Mouse (Mus musculus) limb, embryonic 11.5 days (tissue): ENCODE measurements at regions not wholly inside any gene's neighbourhood (a gene's known extent, or its start where the extent isn't known, plus 50 kb on each side); places are given as distances from the start of the nearest gene placed in this dataset.
A peak's percentile ranks its signal among the peaks of the same experiment; 100 is the strongest.

ENCODE experiments used
- ATAC-seq: fragments of 200-750 bp; cut with Nextera tagmentation; 2 replicates; pipeline ENCODE4 v1.8.0; 2017; ENCODE audit warnings: low read depth; ENCODE audit not compliant: insufficient number of reproducible peaks, low FRiP score, low TSS enrichment
- DNase-seq: peaks from one replicate; pipeline ENCODE4 v3.0.0-alpha.2; 2015; ENCODE audit warnings: low spot score
- H3K27ac ChIP-seq: fragments of 300-500 bp; sonication (generic); replicated peaks from 2 replicates; pipeline ENCODE4 v1.5.1; 2014; ENCODE audit warnings: low read depth, mild to moderate bottlenecking, low read length
- H3K27me3 ChIP-seq: fragments of 300-500 bp; sonication (generic); 2 replicates; pipeline ENCODE4 v1.6.1; 2014; ENCODE audit warnings: mild to moderate bottlenecking, low read length, mixed read lengths; ENCODE audit not compliant: control insufficient read depth, insufficient read depth
- H3K36me3 ChIP-seq: fragments of 300-500 bp; sonication (generic); 2 replicates; pipeline ENCODE4 v1.6.1; 2014; ENCODE audit warnings: mild to moderate bottlenecking, low read length, moderate library complexity, mixed read lengths; ENCODE audit not compliant: control insufficient read depth, insufficient read depth
- H3K4me1 ChIP-seq: fragments of 300-500 bp; sonication (generic); 2 replicates; pipeline ENCODE4 v1.6.1; 2014; ENCODE audit warnings: low read length, mixed read lengths; ENCODE audit not compliant: control insufficient read depth, insufficient read depth
- H3K4me2 ChIP-seq: fragments of 300-500 bp; sonication (generic); 2 replicates; pipeline ENCODE4 v1.6.1; 2014; ENCODE audit warnings: low read depth, mild to moderate bottlenecking, moderate library complexity; ENCODE audit not compliant: severe bottlenecking
- H3K4me3 ChIP-seq: fragments of 300-500 bp; sonication (generic); 2 replicates; pipeline ENCODE4 v1.5.1; 2014; ENCODE audit warnings: low read depth, low read length
- H3K9ac ChIP-seq: fragments of 300-500 bp; sonication (generic); 2 replicates; pipeline ENCODE4 v1.6.1; 2014; ENCODE audit warnings: mild to moderate bottlenecking, low read length
- H3K9me3 ChIP-seq: fragments of 300-500 bp; sonication (generic); 2 replicates; pipeline ENCODE4 v1.6.1; 2016; ENCODE audit warnings: low read length; ENCODE audit not compliant: control insufficient read depth
- WGBS: fragments of 180-500 bp; shearing (Covaris S2); extraction: QIAGEN DNeasy Blood & Tissue Kit; methylation state at CpG from one replicate; pipeline ENCODE4 v1.1.7; 2014; 5-methylcytosine and 5-hydroxymethylcytosine counted together

DNA sequence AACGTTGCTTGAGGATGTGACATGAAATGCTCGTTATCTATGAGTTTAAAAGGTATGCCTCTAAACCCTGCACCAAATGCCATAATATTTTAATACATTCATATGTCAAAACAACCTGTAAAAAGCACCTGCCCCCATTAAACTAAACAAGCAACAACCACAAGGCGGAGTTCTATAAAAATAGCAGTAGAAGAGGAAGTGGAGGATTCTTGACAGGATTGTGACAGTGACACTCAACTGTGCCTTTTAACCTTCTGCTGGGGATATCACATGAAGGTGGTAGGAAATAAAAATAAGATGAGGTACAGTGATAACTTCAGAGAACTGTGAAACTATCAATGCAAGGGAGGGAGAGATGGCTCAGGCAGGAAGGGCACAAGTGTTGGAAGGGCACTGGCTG, 58.6 kb upstream of the Dbx2 start:
- H3K27me3 ChIP-seq = no peaks in the 10 kb centered on the region
- no peaks in the 10 kb centered on the region for H3K36me3 ChIP-seq
- no peak overlapping the region for H3K4me3 ChIP-seq
- no peak overlapping the region for H3K4me2 ChIP-seq
- WGBS = 77% methylated on average over 3 of the region's 3 CpGs
- no peak overlapping the region for H3K27ac ChIP-seq
- no peaks in the 10 kb centered on the region for H3K9me3 ChIP-seq
- DNase-seq = no peak
- no peak for ATAC-seq
- no peak overlapping the region for H3K9ac ChIP-seq
- no peaks in the 10 kb centered on the region for H3K4me1 ChIP-seq

DNA sequence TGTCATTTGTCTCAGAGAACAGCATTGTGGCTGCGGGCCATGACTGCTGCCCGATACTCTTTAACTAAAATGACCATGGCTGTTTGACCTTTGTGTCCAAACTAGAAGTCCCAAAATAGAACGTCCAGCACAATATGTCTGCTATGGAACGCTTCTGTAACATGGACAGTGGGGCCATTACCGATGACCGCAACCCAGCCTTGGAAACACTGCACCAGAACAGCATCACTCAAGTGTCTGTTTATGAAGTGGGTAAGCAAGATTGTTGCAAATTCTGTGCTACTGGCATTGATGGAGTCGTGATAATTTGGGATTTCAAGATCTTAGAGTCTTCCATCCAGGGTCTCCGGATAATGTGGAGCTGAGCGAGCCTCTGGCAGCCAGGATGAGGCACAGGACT, 60.2 kb upstream of the Dbx2 start:
- Histone ChIP-seq H3K27me3 (no peaks in the 10 kb centered on the region), H3K4me3 (no peak overlapping the region), H3K9ac (no peak overlapping the region), H3K9me3 (no peaks in the 10 kb centered on the region), H3K4me1 (no peaks in the 10 kb centered on the region), H3K27ac (no peak overlapping the region), H3K36me3 (no peaks in the 10 kb centered on the region), H3K4me2 (no peak overlapping the region)
- DNase-seq (no peak), ATAC-seq (no peak)
- 91% methylated on average over 9 of the region's 9 CpGs for WGBS

DNA sequence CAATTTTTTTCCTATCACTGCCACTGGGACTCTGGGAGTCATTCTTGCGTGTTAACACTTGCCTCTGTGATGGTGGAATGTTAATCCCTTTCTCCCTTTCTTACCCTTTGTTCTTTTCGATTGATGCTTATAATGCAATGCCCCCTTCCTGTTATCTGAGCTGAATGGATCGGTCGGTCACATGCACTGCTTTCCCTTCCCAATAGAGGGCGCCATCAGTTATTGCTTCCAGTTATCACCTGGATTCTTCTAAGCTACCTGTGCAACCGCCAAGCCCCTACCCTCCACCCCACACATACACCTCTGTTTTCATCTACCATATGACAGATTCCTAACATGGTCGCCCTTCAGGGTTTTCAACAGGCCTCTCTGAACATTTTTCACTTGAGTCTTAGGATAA, 66.9 kb upstream of the Ano6 start:
- H3K4me2 ChIP-seq = no peak overlapping the region
- no peak overlapping the region for H3K4me3 ChIP-seq
- ATAC-seq = no peak
- 0 out of 2 replicates have a peak, but pooled peaks cover 2% of the 10 kb centered on the region for H3K4me1 ChIP-seq
- no peak overlapping the region for H3K27ac ChIP-seq
- H3K36me3 ChIP-seq = no peaks in the 10 kb centered on the region
- no peak overlapping the region for H3K9ac ChIP-seq
- no peak for DNase-seq
- no peaks in the 10 kb centered on the region for H3K27me3 ChIP-seq
- WGBS = 49% methylated on average over 7 of the region's 7 CpGs
- no peaks in the 10 kb centered on the region for H3K9me3 ChIP-seq

DNA sequence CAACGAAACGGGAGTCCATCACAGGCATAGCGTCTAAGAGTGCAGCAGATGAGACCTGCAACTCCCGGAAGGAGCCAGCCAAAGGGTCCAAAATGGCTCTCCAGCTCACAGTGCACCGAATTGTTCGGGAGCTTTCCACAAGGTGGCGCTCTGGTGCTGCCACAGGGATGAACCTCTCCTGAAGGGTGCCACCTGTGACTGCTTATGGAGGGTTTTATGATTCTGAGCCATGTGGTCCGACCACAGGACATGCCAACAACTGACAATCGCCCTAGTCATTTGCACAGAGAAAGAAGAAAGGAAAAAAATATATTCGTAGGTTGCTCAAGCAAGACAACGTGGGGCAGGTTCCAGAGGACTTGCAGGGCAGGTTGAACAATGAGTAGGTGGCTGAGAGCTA, 64.8 kb upstream of the Ano6 start:
- no peak overlapping the region for H3K27ac ChIP-seq
- no peak overlapping the region for H3K4me2 ChIP-seq
- H3K4me3 ChIP-seq = no peak overlapping the region
- H3K9me3 ChIP-seq = no peaks in the 10 kb centered on the region
- DNase-seq (peak; percentile 87), ATAC-seq (0 out of 2 replicates have a peak, but pooled peaks have one; percentile 51)
- no peaks in the 10 kb centered on the region for H3K36me3 ChIP-seq
- WGBS = 37% methylated on average over 11 of the region's 11 CpGs
- H3K4me1 ChIP-seq = 0 out of 2 replicates have a peak, but pooled peaks cover 2% of the 10 kb centered on the region
- no peak overlapping the region for H3K9ac ChIP-seq
- H3K27me3 ChIP-seq = no peaks in the 10 kb centered on the region

DNA sequence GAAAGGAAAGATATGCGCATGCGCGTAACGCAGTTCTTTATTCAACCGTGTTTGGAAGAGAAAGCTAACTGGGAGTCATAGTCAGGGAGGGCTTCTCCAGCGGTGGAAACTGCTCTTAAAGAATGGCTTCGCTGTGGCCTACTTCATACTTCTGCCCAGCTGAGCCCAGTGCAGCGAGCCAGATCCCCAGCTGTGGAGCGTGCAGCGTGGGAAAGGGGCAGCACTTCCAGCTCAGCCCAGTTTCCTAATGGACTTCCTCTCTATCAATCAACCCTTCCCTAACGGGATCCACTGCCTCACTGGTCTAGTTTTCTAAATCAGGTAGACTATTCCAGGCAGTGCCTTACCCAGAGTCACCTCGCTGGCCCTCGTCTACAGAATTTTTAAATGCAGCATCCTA, 64.1 kb upstream of the Ano6 start:
- Histone ChIP-seq H3K9ac (no peak overlapping the region), H3K9me3 (no peaks in the 10 kb centered on the region), H3K36me3 (no peaks in the 10 kb centered on the region), H3K4me1 (0 out of 2 replicates have a peak, but pooled peaks cover 2% of the 10 kb centered on the region), H3K4me3 (no peak overlapping the region), H3K4me2 (no peak overlapping the region), H3K27ac (no peak overlapping the region), H3K27me3 (no peaks in the 10 kb centered on the region)
- ATAC-seq = no peak
- 81% methylated on average over 13 of the region's 13 CpGs for WGBS
- DNase-seq = no peak

DNA sequence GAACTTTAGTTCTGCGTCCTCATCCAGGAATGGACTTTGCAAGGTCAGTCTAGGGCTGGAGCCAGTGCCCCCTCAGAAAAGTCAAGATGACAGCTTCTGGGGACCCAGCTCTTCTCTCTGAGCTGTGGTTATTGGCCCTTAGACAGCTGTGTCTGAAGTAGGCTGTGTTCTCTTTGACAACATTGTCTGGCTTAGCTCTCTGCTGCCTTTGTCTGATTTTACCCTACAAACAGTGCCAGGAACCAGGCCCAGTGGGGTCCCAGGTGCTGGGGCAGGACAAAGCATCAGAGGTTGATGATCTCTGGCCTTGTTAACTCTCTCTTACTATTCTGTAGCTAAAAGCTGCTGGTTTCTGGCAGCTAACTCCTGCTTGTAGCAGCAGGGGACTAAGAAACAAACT, 54.9 kb upstream of the Ano6 start:
- Histone ChIP-seq H3K4me3 (no peak overlapping the region), H3K9me3 (no peaks in the 10 kb centered on the region), H3K4me1 (no peaks in the 10 kb centered on the region; the same call in 1 of the 2 replicates), H3K9ac (no peak overlapping the region), H3K4me2 (no peak overlapping the region), H3K36me3 (no peaks in the 10 kb centered on the region), H3K27ac (no peak overlapping the region), H3K27me3 (no peaks in the 10 kb centered on the region)
- ATAC-seq (no peak), DNase-seq (no peak)
- 87% methylated on average over 1 of the region's 1 CpGs for WGBS
